ENCODE assay signal across 8 mouse cellular contexts in genomic region chr11:61409051-61409450, GRCm38 (mm10). TPM values are rescaled to one million over a fixed set of nuclear protein-coding genes. Genes with fewer than 3 reads are reported as not detected.
A peak's percentile ranks its signal among the peaks of the same experiment; 100 is the strongest.
DNase-seq lines count a peak whose midpoint lies in the region; ATAC-seq and TF ChIP-seq lines count a peak whose summit lies in the region.

No protein-coding gene starts in this region.

- no peak overlapping the region for H3K9ac ChIP-seq in heart, embryonic 16.5 days (ENCODE audit: low read length)
- no peak overlapping the region for H3K9ac ChIP-seq in limb, embryonic 15.5 days
- no peak overlapping the region for H3K9ac ChIP-seq in neural tube, embryonic 14.5 days (replicated peaks; ENCODE audit: low read depth, low read length)

- no peak for ATAC-seq in heart, embryonic 16.5 days (replicated peaks; ENCODE audit: extremely low read depth, insufficient read depth, low FRiP score)
- no peak for ATAC-seq in limb, embryonic 15.5 days (ENCODE audit: insufficient number of reproducible peaks, low FRiP score, low TSS enrichment, low read depth)
- ATAC-seq in neural tube, embryonic 14.5 days (ENCODE audit: low read depth): no peak

- peaks cover 52% of the 10 kb centered on the region for H3K4me1 ChIP-seq in E14TG2a.4 (replicated peaks; ENCODE audit: low read depth, low read length)
- peaks cover 9% of the 10 kb centered on the region for H3K4me1 ChIP-seq in bone marrow macrophage, adult 2 months (ENCODE audit: control insufficient read depth, insufficient read depth, low read length)
- H3K4me1 ChIP-seq in heart, embryonic 16.5 days (ENCODE audit: control insufficient read depth, insufficient read depth, low read length): no peaks in the 10 kb centered on the region; the same call in 1 of the 2 replicates
- peaks cover 7% of the 10 kb centered on the region; the same call in 1 of the 2 replicates for H3K4me1 ChIP-seq in limb, embryonic 15.5 days
- no peaks in the 10 kb centered on the region for H3K4me1 ChIP-seq in neural tube, embryonic 14.5 days (ENCODE audit: control insufficient read depth, insufficient read depth, low read length)

- no peak overlapping the region for H3K27ac ChIP-seq in bone marrow macrophage, adult 2 months (ENCODE audit: insufficient read depth, low read depth, low read length)
- H3K27ac ChIP-seq in heart, embryonic 16.5 days (ENCODE audit: low read length): no peak overlapping the region
- H3K27ac ChIP-seq in limb, embryonic 15.5 days: no peak overlapping the region
- no peak overlapping the region for H3K27ac ChIP-seq in neural tube, embryonic 14.5 days (ENCODE audit: low read depth, low read length)

- peaks cover 6% of the 10 kb centered on the region for H3K27me3 ChIP-seq in E14TG2a.4 (ENCODE audit: insufficient read depth, low read length)
- no peaks in the 10 kb centered on the region for H3K27me3 ChIP-seq in heart, embryonic 16.5 days (ENCODE audit: control insufficient read depth, insufficient read depth, low read length)
- no peaks in the 10 kb centered on the region for H3K27me3 ChIP-seq in limb, embryonic 15.5 days
- no peaks in the 10 kb centered on the region for H3K27me3 ChIP-seq in neural tube, embryonic 14.5 days (ENCODE audit: control insufficient read depth, insufficient read depth, low read length)

- no peaks in the 10 kb centered on the region for H3K36me3 ChIP-seq in E14TG2a.4 (ENCODE audit: insufficient read depth, low read length)
- no peaks in the 10 kb centered on the region for H3K36me3 ChIP-seq in heart, embryonic 16.5 days (ENCODE audit: control insufficient read depth, insufficient read depth)
- no peaks in the 10 kb centered on the region for H3K36me3 ChIP-seq in limb, embryonic 15.5 days
- no peaks in the 10 kb centered on the region for H3K36me3 ChIP-seq in neural tube, embryonic 14.5 days (ENCODE audit: control insufficient read depth, insufficient read depth, low read length)

- no peak for DNase-seq in frontal cortex, adult 2 months (ENCODE audit: extremely low spot score in 1 of 2, low spot score in 1 of 2)
- DNase-seq in spleen, postnatal 4 days (ENCODE audit: low spot score in 2 of 2): no peak
- DNase-seq in frontal cortex, postnatal 36 days (ENCODE audit: low spot score in 2 of 2): no peak

- 24% methylated on average over 3 of the region's 3 CpGs for WGBS in heart, embryonic 16.5 days
- WGBS in limb, embryonic 15.5 days: 14% methylated on average over 3 of the region's 3 CpGs
- 20% methylated on average over 3 of the region's 3 CpGs for WGBS in neural tube, embryonic 14.5 days

- TF ChIP-seq CTCF in E14TG2a.4 (conservative IDR thresholded peaks at IDR 0.05; ENCODE audit: low read length): no peak
- TF ChIP-seq CTCF in bone marrow macrophage, adult 2 months (IDR thresholded peaks at IDR 0.05; ENCODE audit: low read depth, low read length): no peak

- peak overlapping the region; percentile 95 for H3K4me3 ChIP-seq in E14TG2a.4 (replicated peaks; ENCODE audit: low read length)
- peak overlapping the region; percentile 92; the same call in 1 of the 2 replicates for H3K4me3 ChIP-seq in bone marrow macrophage, adult 2 months (ENCODE audit: insufficient read depth, low read length)
- H3K4me3 ChIP-seq in heart, embryonic 16.5 days (ENCODE audit: low read length): peak overlapping the region; percentile 77
- H3K4me3 ChIP-seq in limb, embryonic 15.5 days: peak overlapping the region; percentile 82
- peak overlapping the region; percentile 56 for H3K4me3 ChIP-seq in neural tube, embryonic 14.5 days (ENCODE audit: low read depth, low read length)

- peak overlapping the region; percentile 68; the same call in 1 of the 2 replicates for H3K4me2 ChIP-seq in heart, embryonic 16.5 days (ENCODE audit: low read depth, low read length)
- H3K4me2 ChIP-seq in limb, embryonic 15.5 days: peak overlapping the region; percentile 55
- peak overlapping the region; percentile 50 for H3K4me2 ChIP-seq in neural tube, embryonic 14.5 days (ENCODE audit: low read depth, low read length)

- H3K9me3 ChIP-seq in E14TG2a.4 (ENCODE audit: low read length): no peaks in the 10 kb centered on the region
- no peaks in the 10 kb centered on the region for H3K9me3 ChIP-seq in heart, embryonic 16.5 days (replicated peaks; ENCODE audit: control insufficient read depth, low read length)
- H3K9me3 ChIP-seq in limb, embryonic 15.5 days: no peaks in the 10 kb centered on the region
- H3K9me3 ChIP-seq in neural tube, embryonic 14.5 days (ENCODE audit: control insufficient read depth, low read length): no peaks in the 10 kb centered on the region

- no peak for TF ChIP-seq POLR2A in bone marrow macrophage, adult 2 months (IDR thresholded peaks at IDR 0.05; ENCODE audit: borderline replicate concordance, low read depth, low read length)

RNA-seq across cellular contexts. Expression of gene Slc47a1, which starts 30.9 kb away (rescaled TPM):
- polyA plus RNA-seq in bone marrow macrophage, adult 2 months (2012; ENCODE audit: insufficient read depth, insufficient read length, missing spikeins): not detected in 2 replicates
- polyA plus RNA-seq in heart, embryonic 16.5 days (2015; fragmentation: Nextera tagmentation; extraction: Ambion mirVana): 25.0 and 26.8 TPM in 2 replicates
- 0.97 and 1.6 TPM in 2 replicates for polyA plus RNA-seq in limb, embryonic 15.5 days (2015; fragmentation: Nextera tagmentation; extraction: Ambion mirVana)
- 0.19 TPM in 1 of 2 replicates, not detected in the other for polyA plus RNA-seq in neural tube, embryonic 14.5 days (2014; fragmentation: Nextera tagmentation; extraction: Ambion mirVana)
- polyA plus RNA-seq in frontal cortex, adult 2 months (2012; rRNA removed): 4.8 TPM in 2 replicates

RNA-seq across cellular contexts. Expression of gene Rnf112, which starts 44.9 kb away (rescaled TPM):
- not detected in 2 replicates for polyA plus RNA-seq in bone marrow macrophage, adult 2 months (2012; ENCODE audit: insufficient read depth, insufficient read length, missing spikeins)
- 0.07 and 0.29 TPM in 2 replicates for polyA plus RNA-seq in heart, embryonic 16.5 days (2015; fragmentation: Nextera tagmentation; extraction: Ambion mirVana)
- 0.78 and 0.82 TPM in 2 replicates for polyA plus RNA-seq in limb, embryonic 15.5 days (2015; fragmentation: Nextera tagmentation; extraction: Ambion mirVana)
- 7.2 and 9.3 TPM in 2 replicates for polyA plus RNA-seq in neural tube, embryonic 14.5 days (2014; fragmentation: Nextera tagmentation; extraction: Ambion mirVana)
- polyA plus RNA-seq in frontal cortex, adult 2 months (2012; rRNA removed): 317 and 322 TPM in 2 replicates

Comparison
In these comparisons a context has a peak if more than half of its experiments do, and no peak if none do; other contexts are left out.
1. RNA of gene Rnf112, which starts 44.9 kb away (polyA plus RNA-seq): 317 to 322 TPM in frontal cortex, adult 2 months; 7.2 to 9.3 TPM in neural tube, embryonic 14.5 days, 0.78 to 0.82 TPM in limb, embryonic 15.5 days, 0.07 to 0.29 TPM in heart, embryonic 16.5 days and not detected in bone marrow macrophage, adult 2 months; every median in the first group is over 10 times any median in the second.
2. Peak in every context shown above with its lines, with median percentiles within 50 percentile points of each other: H3K4me3 ChIP-seq and H3K4me2 ChIP-seq.